In the genomic region with DNA sequence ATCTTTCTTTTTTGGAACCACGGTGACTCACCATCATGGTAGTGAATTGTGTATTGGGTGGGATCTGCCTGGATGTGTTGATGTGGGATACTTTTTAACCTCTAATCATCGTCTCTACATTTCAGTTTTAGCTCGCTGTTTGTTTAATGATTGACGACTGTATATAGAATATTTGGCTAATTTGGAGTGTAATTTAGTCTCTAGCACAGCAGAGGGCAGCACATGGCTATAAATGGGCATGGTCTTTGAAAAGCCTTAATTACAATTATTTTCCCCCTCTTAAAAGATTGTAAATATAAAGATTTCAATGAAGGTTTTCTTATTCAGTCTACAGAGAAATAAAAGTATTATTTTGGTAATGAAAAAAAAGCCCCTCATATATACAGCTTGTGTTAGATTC, we compare ENCODE assay signal across 10 mouse cellular contexts. TPM values are rescaled to one million over a fixed set of nuclear protein-coding genes. Genes with fewer than 3 reads are reported as not detected.
A peak's percentile ranks its signal among the peaks of the same experiment; 100 is the strongest.
DNase-seq lines count a peak whose midpoint lies in the region; ATAC-seq and TF ChIP-seq lines count a peak whose summit lies in the region.
"Had no signal": no experiment of that assay in that cellular context is flagged by ENCODE, and none has a peak within 500 bp of the region (broad histone marks: within the 10 kb centered on the region; RNA-seq: fewer than 3 reads in every experiment).

No protein-coding gene starts in this region.

- H3K9ac ChIP-seq in forebrain, embryonic 16.5 days (replicated peaks; ENCODE audit: low read depth, low read length) = no peak overlapping the region
- H3K9ac ChIP-seq in forebrain, embryonic 11.5 days (ENCODE audit: low read length) = no peak overlapping the region
- no peak overlapping the region for H3K9ac ChIP-seq in liver, adult 2 months (ENCODE audit: low read depth, low read length)
- H3K9ac ChIP-seq: liver, embryonic 15.5 days had no signal

- no peaks in the 10 kb centered on the region for H3K9me3 ChIP-seq in forebrain, embryonic 16.5 days (ENCODE audit: control insufficient read depth, low read length)
- no peaks in the 10 kb centered on the region for H3K9me3 ChIP-seq in forebrain, embryonic 11.5 days (ENCODE audit: control insufficient read depth, low read length)
- no peaks in the 10 kb centered on the region for H3K9me3 ChIP-seq in E14TG2a.4 (ENCODE audit: low read length)
- H3K9me3 ChIP-seq: liver, embryonic 15.5 days had no signal

- no peak overlapping the region for H3K4me2 ChIP-seq in forebrain, embryonic 16.5 days (ENCODE audit: low read length)
- H3K4me2 ChIP-seq in forebrain, embryonic 11.5 days (ENCODE audit: low read depth, low read length, severe bottlenecking) = no peak overlapping the region
- H3K4me2 ChIP-seq: heart, embryonic 11.5 days; liver, embryonic 15.5 days had no signal

- H3K4me3 ChIP-seq in forebrain, embryonic 16.5 days (replicated peaks; ENCODE audit: low read length) = no peak overlapping the region
- no peak overlapping the region for H3K4me3 ChIP-seq in forebrain, embryonic 11.5 days (ENCODE audit: low read depth, low read length)
- no peak overlapping the region for H3K4me3 ChIP-seq in liver, adult 2 months (ENCODE audit: insufficient read depth, low read depth, low read length)
- H3K4me3 ChIP-seq in E14TG2a.4 (replicated peaks; ENCODE audit: low read length) = no peak overlapping the region
- H3K4me3 ChIP-seq: liver, embryonic 15.5 days had no signal

- TF ChIP-seq CTCF in liver, adult 2 months (IDR thresholded peaks at IDR 0.05; ENCODE audit: low read depth, low read length) = peak; percentile 52
- TF ChIP-seq CTCF in E14TG2a.4 (conservative IDR thresholded peaks at IDR 0.05; ENCODE audit: low read length) = peak; percentile 56

- 49% methylated on average over 4 of the region's 4 CpGs for WGBS in forebrain, embryonic 16.5 days
- 56% methylated on average over 4 of the region's 4 CpGs for WGBS in forebrain, embryonic 11.5 days
- 23% methylated on average over 4 of the region's 4 CpGs for WGBS in liver, adult 2 months

- no peak for DNase-seq in forebrain, embryonic 11.5 days (ENCODE audit: low spot score)
- DNase-seq in liver, adult 2 months (ENCODE audit: extremely low read depth, low read depth, low spot score) = no peak
- DNase-seq in liver = no peak
- peak; percentile 27 for DNase-seq in lung, postnatal 10 days
- DNase-seq in adrenal gland, adult 8-10 months = no peak
- DNase-seq in layer of hippocampus, adult 11-12 months (ENCODE audit: low spot score) = no peak

- no peaks in the 10 kb centered on the region for H3K79me2 ChIP-seq in liver, adult 2 months (ENCODE audit: control insufficient read depth, insufficient read depth, low read length)

- no peak overlapping the region for H3K27ac ChIP-seq in forebrain, embryonic 16.5 days (ENCODE audit: low read length)
- H3K27ac ChIP-seq in forebrain, embryonic 11.5 days (ENCODE audit: low read depth, low read length) = no peak overlapping the region
- no peak overlapping the region for H3K27ac ChIP-seq in liver, adult 2 months (replicated peaks; ENCODE audit: insufficient read depth, low read depth, low read length)
- H3K27ac ChIP-seq: liver, embryonic 15.5 days had no signal

- H3K36me3 ChIP-seq in forebrain, embryonic 16.5 days (ENCODE audit: control insufficient read depth, insufficient read depth) = no peaks in the 10 kb centered on the region
- no peaks in the 10 kb centered on the region for H3K36me3 ChIP-seq in forebrain, embryonic 11.5 days (ENCODE audit: control insufficient read depth, insufficient read depth, low read length)
- no peaks in the 10 kb centered on the region for H3K36me3 ChIP-seq in liver, adult 2 months (ENCODE audit: control insufficient read depth, insufficient read depth, low read length)
- H3K36me3 ChIP-seq in E14TG2a.4 (ENCODE audit: insufficient read depth, low read length) = no peaks in the 10 kb centered on the region
- H3K36me3 ChIP-seq: liver, embryonic 15.5 days had no signal

- 0 out of 2 replicates have a peak, but pooled peaks have one; percentile 32 for ATAC-seq in forebrain, embryonic 16.5 days
- ATAC-seq in forebrain, embryonic 11.5 days (replicated peaks; ENCODE audit: low FRiP score) = no peak

- no peaks in the 10 kb centered on the region for H3K4me1 ChIP-seq in forebrain, embryonic 16.5 days (replicated peaks; ENCODE audit: control insufficient read depth, insufficient read depth, low read length)
- 0 out of 2 replicates have a peak, but pooled peaks cover 3% of the 10 kb centered on the region for H3K4me1 ChIP-seq in forebrain, embryonic 11.5 days (replicated peaks; ENCODE audit: control insufficient read depth, insufficient read depth, low read length)
- H3K4me1 ChIP-seq in liver, adult 2 months (ENCODE audit: control insufficient read depth, insufficient read depth, low read length) = no peaks in the 10 kb centered on the region
- H3K4me1 ChIP-seq in E14TG2a.4 (replicated peaks; ENCODE audit: low read depth, low read length) = peaks cover 12% of the 10 kb centered on the region
- H3K4me1 ChIP-seq: liver, embryonic 15.5 days had no signal

- TF ChIP-seq POLR2A in liver, adult 2 months (IDR thresholded peaks at IDR 0.05; ENCODE audit: extremely low read depth, insufficient read depth, low read length) = no peak

- H3K27me3 ChIP-seq in forebrain, embryonic 16.5 days (replicated peaks; ENCODE audit: control insufficient read depth, insufficient read depth, low read length) = no peaks in the 10 kb centered on the region
- no peaks in the 10 kb centered on the region for H3K27me3 ChIP-seq in forebrain, embryonic 11.5 days (ENCODE audit: control insufficient read depth, insufficient read depth, low read length)
- no peaks in the 10 kb centered on the region for H3K27me3 ChIP-seq in liver, adult 2 months (ENCODE audit: control insufficient read depth, insufficient read depth, low read length)
- H3K27me3 ChIP-seq in E14TG2a.4 (ENCODE audit: insufficient read depth, low read length) = no peaks in the 10 kb centered on the region
- H3K27me3 ChIP-seq: liver, embryonic 15.5 days had no signal

RNA-seq across cellular contexts. Expression of a gene that starts 24.3 kb away (rescaled TPM):
- polyA plus RNA-seq in forebrain, embryonic 16.5 days (2015; fragmentation: Nextera tagmentation; extraction: Ambion mirVana) = 0.81 and 1.8 TPM in 2 replicates
- 0.85 and 1.7 TPM in 2 replicates for polyA plus RNA-seq in forebrain, embryonic 11.5 days (2014; fragmentation: Nextera tagmentation; extraction: Ambion mirVana)
- total RNA-seq in liver, adult 2 months (2014; rRNA removed) = 0.28 and 0.40 TPM in 2 replicates
- polyA plus RNA-seq in liver, adult 2 months (2012; rRNA removed) = 0.09 TPM in 1 of 2 replicates, not detected in the other
- total RNA-seq in adrenal gland, adult 8-10 months (2022) = under 1 TPM; 0.15 to 0.45 (median 0.29) TPM
